Mouse (Mus musculus): Measurements from ENCODE around the gene Rpl38. TPM values are rescaled to one million over a fixed set of nuclear protein-coding genes. Genes with fewer than 3 reads are reported as not detected.
"Not testable (repeated sequence)": the region's sequence is repeated elsewhere in the genome, so short reads cannot be mapped to it uniquely, and the experiment has no call there.

The Rpl38 gene
- polyA plus RNA-seq, 1 experiment from 2014 or later: 509 TPM

DNA sequence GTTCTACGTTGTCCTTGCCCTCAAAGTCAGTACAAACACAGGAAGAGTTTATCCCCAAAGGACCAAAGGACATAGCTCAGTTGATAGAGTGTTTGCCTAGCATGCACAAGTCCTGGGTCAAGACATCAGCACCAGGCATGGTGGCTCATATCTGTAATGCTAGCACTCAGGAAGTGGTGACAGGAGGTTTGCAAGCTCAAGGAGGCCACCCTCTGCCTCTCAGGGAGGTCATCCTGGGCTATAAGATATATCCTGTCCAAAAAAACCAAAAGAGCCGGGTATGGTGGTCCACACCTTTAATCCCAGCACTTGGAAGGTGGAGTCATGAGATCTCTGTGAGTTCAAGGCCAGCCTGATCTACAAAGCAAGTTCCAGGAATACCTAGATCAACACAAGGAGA is 2.9 kb upstream of the Rpl38 start:
- no peaks in the 10 kb centered on the region for H3K9me3 ChIP-seq (replicated peaks; ENCODE audit: control insufficient read depth, low read length)
- H3K27me3 ChIP-seq (ENCODE audit: control insufficient read depth, insufficient read depth, low read length): no peaks in the 10 kb centered on the region; the same call in none of the 2 replicates
- ATAC-seq (replicated peaks; ENCODE audit: extremely low read depth, insufficient read depth, low FRiP score): no peak
- no peak overlapping the region for H3K27ac ChIP-seq (ENCODE audit: low read length)
- WGBS: 35% methylated on average over 2 of the region's 2 CpGs
- no peak overlapping the region for H3K9ac ChIP-seq (ENCODE audit: low read length)
- H3K4me1 ChIP-seq (ENCODE audit: control insufficient read depth, insufficient read depth, low read length): peaks cover 10% of the 10 kb centered on the region
- no peaks in the 10 kb centered on the region for H3K36me3 ChIP-seq (ENCODE audit: control insufficient read depth, insufficient read depth)
- no peak overlapping the region for H3K4me3 ChIP-seq (ENCODE audit: low read length)
- H3K4me2 ChIP-seq (ENCODE audit: low read depth, low read length): no peak overlapping the region

DNA sequence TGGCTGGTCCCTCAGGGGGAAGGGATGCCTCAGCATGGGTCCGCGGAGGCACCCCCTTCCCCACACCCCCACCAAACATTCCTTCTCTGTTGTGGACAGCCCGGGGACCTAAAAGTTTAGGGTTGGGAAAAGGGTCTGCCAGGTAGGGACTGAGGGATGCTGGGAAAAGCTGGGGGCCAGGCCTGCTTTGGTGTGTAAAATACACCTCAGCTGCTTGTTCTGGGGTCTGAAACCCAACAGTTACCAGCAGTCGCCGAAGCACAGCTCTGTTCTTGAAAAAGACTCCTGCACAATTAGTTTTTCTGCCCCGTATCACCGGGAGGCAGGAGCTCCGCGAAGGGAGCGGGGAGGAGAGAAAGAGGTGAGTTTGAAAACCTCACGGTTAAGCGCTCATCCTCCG is 1.5 kb upstream of the Rpl38 start:
- no peaks in the 10 kb centered on the region; the same call in none of the 2 replicates for H3K27me3 ChIP-seq (ENCODE audit: control insufficient read depth, insufficient read depth, low read length)
- ATAC-seq (replicated peaks; ENCODE audit: extremely low read depth, insufficient read depth, low FRiP score): no peak
- H3K36me3 ChIP-seq (ENCODE audit: control insufficient read depth, insufficient read depth): peaks cover 11% of the 10 kb centered on the region
- WGBS: 10% methylated on average over 13 of the region's 13 CpGs
- no peak overlapping the region for H3K4me3 ChIP-seq (ENCODE audit: low read length)
- H3K4me1 ChIP-seq (ENCODE audit: control insufficient read depth, insufficient read depth, low read length): peaks cover 15% of the 10 kb centered on the region
- no peaks in the 10 kb centered on the region for H3K9me3 ChIP-seq (replicated peaks; ENCODE audit: control insufficient read depth, low read length)
- H3K4me2 ChIP-seq (ENCODE audit: low read depth, low read length): no peak overlapping the region
- no peak overlapping the region for H3K9ac ChIP-seq (ENCODE audit: low read length)
- no peak overlapping the region for H3K27ac ChIP-seq (ENCODE audit: low read length)

DNA sequence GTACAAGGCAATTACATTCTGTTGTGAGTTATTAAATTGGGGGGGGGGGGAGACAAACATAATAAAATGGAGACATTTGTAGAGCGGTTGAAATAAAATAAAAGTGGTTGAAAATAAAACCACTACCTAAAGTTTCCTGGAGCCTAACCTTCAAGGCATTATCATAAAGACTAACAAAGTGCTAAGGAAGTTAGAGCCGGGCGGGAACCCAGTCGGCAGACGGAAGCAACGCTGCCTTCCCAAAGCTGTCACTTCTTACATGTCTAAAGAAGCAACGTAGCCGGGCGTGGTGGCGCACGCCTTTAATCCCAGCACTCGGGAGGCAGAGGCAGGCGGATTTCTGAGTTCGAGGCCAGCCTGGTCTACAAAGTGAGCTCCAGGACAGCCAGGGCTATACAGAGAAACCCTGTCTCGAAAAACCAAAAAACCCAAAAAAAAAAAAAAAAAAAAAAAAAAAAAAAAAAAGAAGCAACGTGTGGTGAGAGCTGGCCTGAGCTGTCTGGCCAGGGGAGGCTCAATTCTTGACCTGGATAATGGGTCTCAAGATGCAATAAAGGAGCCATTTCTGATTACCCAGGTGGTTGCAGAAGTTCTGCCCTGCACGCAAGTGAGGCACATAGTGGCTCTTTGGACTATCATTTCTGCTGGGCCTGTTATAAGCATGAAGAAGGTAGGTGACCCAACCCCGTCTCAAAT is 940 bp upstream of the Rpl38 start:
- Histone ChIP-seq H3K9ac (ENCODE audit: low read length) (no peak overlapping the region), H3K4me2 (ENCODE audit: low read depth, low read length) (no peak overlapping the region), H3K4me1 (ENCODE audit: control insufficient read depth, insufficient read depth, low read length) (peaks cover 15% of the 10 kb centered on the region), H3K4me3 (ENCODE audit: low read length) (no peak overlapping the region), H3K9me3 (replicated peaks; ENCODE audit: control insufficient read depth, low read length) (no peaks in the 10 kb centered on the region), H3K27me3 (ENCODE audit: control insufficient read depth, insufficient read depth, low read length) (no peaks in the 10 kb centered on the region; the same call in none of the 2 replicates), H3K36me3 (ENCODE audit: control insufficient read depth, insufficient read depth) (peaks cover 16% of the 10 kb centered on the region), H3K27ac (ENCODE audit: low read length) (no peak overlapping the region)
- no peak for ATAC-seq (replicated peaks; ENCODE audit: extremely low read depth, insufficient read depth, low FRiP score)
- 30% methylated on average over 15 of the region's 18 CpGs for WGBS

DNA sequence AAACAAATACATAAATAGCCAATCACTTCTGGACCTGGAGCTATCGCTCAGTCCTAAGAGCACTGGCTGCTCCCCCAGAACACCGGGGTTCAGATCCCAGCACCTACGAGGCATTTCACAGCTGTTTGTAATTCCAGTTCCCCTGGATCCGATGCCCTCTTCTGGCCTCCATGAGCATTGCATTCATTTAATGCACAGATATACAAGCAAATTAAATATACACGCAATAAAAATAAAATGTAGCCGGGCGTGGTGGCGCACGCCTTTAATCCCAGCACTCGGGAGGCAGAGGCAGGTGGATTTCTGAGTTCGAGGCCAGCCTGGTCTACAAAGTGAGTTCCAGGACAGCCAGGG is 415 bp upstream of the Rpl38 start:
- H3K4me3 ChIP-seq (ENCODE audit: low read length); H3K4me2 ChIP-seq (ENCODE audit: low read depth, low read length); H3K27me3 ChIP-seq (ENCODE audit: control insufficient read depth, insufficient read depth, low read length); H3K9ac ChIP-seq (ENCODE audit: low read length); ATAC-seq (replicated peaks; ENCODE audit: extremely low read depth, insufficient read depth, low FRiP score); H3K27ac ChIP-seq (ENCODE audit: low read length); H3K9me3 ChIP-seq (replicated peaks; ENCODE audit: control insufficient read depth, low read length): not testable (repeated sequence)
- Histone ChIP-seq H3K36me3 (ENCODE audit: control insufficient read depth, insufficient read depth) (peaks cover 21% of the 10 kb centered on the region), H3K4me1 (ENCODE audit: control insufficient read depth, insufficient read depth, low read length) (peaks cover 15% of the 10 kb centered on the region)
- WGBS: 18% methylated on average over 11 of the region's 11 CpGs

DNA sequence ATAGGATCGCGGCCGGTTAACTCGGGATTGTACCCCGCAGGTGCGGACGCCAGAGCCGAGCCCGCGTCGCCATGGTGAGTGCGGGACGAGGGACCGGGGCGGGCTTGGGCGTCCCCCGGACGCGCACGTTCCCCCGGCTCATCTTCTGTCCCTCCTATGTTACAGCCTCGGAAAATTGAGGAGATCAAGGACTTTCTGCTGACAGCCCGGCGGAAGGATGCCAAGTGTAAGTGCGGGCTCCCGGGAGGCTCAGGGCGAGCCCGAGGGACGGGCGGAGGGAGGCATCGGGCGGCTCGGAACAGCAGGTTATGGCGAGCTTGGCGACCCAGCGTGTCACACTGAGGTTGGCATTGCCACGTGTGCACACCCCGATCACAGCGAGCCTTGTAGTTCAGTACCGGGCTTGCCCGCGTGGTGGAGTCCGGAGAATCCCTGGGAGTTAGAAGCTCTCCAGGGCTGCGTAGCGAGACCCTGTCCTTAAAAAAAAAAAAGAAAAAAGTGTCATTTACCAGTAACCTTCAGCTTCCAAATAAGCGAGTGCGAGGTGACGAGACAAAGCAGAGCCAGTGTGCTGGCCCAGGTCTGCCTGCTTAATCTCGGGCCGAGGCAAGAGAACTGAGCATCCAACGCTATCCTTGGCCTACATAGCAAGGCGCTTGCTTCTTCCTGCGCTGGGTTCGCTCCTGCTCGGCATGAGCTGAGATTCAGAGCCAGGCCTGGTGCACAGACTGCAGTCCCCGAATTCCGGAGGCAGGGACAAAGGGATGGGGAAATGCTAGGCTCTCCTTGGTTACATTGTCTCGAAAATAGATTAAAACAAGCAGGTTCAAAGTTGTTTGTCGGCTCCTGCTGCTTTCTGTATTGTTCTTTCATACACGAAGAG is 658 bp downstream of the Rpl38 start:
- Histone ChIP-seq H3K9me3 (replicated peaks; ENCODE audit: control insufficient read depth, low read length) (no peaks in the 10 kb centered on the region), H3K36me3 (ENCODE audit: control insufficient read depth, insufficient read depth) (peaks cover 26% of the 10 kb centered on the region), H3K4me1 (ENCODE audit: control insufficient read depth, insufficient read depth, low read length) (peaks cover 15% of the 10 kb centered on the region), H3K27me3 (ENCODE audit: control insufficient read depth, insufficient read depth, low read length) (no peaks in the 10 kb centered on the region; the same call in none of the 2 replicates), H3K9ac (ENCODE audit: low read length) (peak overlapping the region; percentile 85), H3K4me2 (ENCODE audit: low read depth, low read length) (peak overlapping the region; percentile 74), H3K4me3 (ENCODE audit: low read length) (peak overlapping the region; percentile 71), H3K27ac (ENCODE audit: low read length) (peak overlapping the region; percentile 85)
- peak; percentile 68 for ATAC-seq (replicated peaks; ENCODE audit: extremely low read depth, insufficient read depth, low FRiP score)
- WGBS: 1% methylated on average over 57 of the region's 60 CpGs

DNA sequence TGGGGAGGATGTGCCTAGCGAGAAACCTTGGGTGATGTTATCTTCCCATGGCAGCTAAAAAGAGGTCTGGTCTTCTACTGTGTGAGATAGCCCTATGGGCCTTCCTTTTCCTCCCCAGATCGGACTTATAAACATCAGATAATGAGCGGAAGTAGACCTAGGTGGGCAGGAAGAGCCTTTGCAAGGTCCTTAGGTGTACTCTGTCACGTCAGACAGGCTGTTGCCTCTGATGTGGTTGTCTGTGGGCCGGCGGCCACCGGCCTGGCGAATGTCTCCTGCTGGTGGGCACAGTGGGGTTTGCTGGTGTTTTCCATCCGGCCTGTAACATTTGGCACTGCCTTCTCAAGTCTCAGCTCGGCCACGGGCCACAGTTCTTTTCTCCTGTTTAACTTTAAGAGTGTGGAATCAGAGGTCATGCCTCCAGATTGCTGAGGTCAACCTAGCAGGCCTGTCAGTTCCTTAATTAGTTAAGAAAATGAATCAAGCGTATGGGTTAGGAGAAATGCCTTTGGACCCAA is 1.4 kb downstream of the Rpl38 start:
- no peaks in the 10 kb centered on the region; the same call in 1 of the 2 replicates for H3K27me3 ChIP-seq (ENCODE audit: control insufficient read depth, insufficient read depth, low read length)
- peak overlapping the region; percentile 85 for H3K27ac ChIP-seq (ENCODE audit: low read length)
- ATAC-seq (replicated peaks; ENCODE audit: extremely low read depth, insufficient read depth, low FRiP score): no peak
- peak overlapping the region; percentile 85 for H3K9ac ChIP-seq (ENCODE audit: low read length)
- peaks cover 15% of the 10 kb centered on the region for H3K4me1 ChIP-seq (ENCODE audit: control insufficient read depth, insufficient read depth, low read length)
- H3K4me2 ChIP-seq (ENCODE audit: low read depth, low read length): peak overlapping the region; percentile 74
- H3K4me3 ChIP-seq (ENCODE audit: low read length): peak overlapping the region; percentile 71
- H3K36me3 ChIP-seq (ENCODE audit: control insufficient read depth, insufficient read depth): peaks cover 26% of the 10 kb centered on the region
- WGBS: 12% methylated on average over 12 of the region's 12 CpGs
- H3K9me3 ChIP-seq (replicated peaks; ENCODE audit: control insufficient read depth, low read length): no peaks in the 10 kb centered on the region

DNA sequence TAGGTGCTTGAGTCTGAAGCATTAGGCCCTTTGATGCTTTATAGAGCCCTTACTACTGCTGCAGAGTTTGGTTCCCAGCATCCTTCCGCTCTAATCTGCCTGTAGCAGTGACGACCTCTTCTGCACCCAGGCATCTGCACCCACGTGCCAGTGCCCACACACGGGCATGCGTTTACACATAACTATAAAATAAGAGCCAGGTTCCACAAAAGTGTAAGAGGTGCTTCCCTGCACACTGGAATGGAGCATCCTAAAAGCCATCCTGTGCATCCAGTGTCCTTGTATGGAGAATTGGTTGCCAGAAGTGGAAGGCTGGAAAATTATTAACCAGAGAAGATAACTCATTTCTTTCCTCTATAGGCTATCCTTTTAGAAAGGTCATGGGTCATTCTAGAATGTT is 2.8 kb downstream of the Rpl38 start:
- Histone ChIP-seq H3K27ac (ENCODE audit: low read length) (no peak overlapping the region), H3K4me3 (ENCODE audit: low read length) (no peak overlapping the region), H3K4me2 (ENCODE audit: low read depth, low read length) (no peak overlapping the region), H3K36me3 (ENCODE audit: control insufficient read depth, insufficient read depth) (peaks cover 26% of the 10 kb centered on the region), H3K9ac (ENCODE audit: low read length) (no peak overlapping the region), H3K27me3 (ENCODE audit: control insufficient read depth, insufficient read depth, low read length) (no peaks in the 10 kb centered on the region; the same call in 1 of the 2 replicates), H3K4me1 (ENCODE audit: control insufficient read depth, insufficient read depth, low read length) (peaks cover 24% of the 10 kb centered on the region), H3K9me3 (replicated peaks; ENCODE audit: control insufficient read depth, low read length) (no peaks in the 10 kb centered on the region)
- no peak for ATAC-seq (replicated peaks; ENCODE audit: extremely low read depth, insufficient read depth, low FRiP score)
- 86% methylated on average over 5 of the region's 5 CpGs for WGBS

DNA sequence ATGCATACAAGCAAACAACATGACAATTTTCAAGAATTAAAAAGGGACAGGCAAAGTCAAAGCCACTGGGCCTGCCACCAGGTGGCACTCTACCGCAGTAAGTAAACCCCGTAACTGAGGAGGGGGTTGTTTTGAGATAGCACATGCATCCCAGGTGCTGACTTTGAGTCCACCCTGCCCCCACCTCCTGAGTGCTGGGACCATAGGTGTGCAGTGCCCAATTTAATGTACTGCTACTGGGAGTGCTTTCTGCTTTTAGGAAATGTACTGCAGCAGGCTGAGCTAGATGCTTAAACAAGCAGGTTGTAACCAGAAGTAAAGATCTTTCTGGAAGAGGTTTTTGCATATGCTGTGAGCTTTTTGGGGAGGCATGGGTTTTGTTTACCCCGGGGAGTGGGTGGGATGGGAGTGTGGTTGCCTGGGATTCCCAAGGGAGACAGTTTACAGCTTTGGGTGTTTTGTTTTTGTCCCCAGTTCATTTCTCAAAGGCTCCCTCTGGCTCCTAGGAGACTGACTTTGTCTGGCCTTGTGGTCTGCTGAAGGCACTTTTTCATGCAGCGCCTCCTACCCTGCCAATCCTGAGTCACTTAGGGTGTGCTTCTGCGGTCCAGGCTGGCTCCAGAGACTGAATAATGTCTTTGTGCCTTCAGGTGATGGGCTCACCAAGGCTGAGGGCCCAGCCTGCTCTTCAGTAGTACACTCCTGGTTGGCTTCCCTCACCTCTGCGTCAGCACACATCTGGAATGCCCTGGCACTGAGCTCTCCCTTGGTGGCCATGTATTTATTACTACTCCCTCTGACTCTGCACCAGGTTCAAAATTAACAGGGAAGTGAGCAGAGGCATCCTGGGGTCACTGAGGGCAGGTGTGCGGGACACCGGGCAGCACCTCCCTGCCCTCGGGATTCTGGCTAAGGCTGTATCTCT is 4.7 kb downstream of the Rpl38 start:
- ATAC-seq (replicated peaks; ENCODE audit: extremely low read depth, insufficient read depth, low FRiP score): no peak
- Histone ChIP-seq H3K27ac (ENCODE audit: low read length) (no peak overlapping the region), H3K36me3 (ENCODE audit: control insufficient read depth, insufficient read depth) (peaks cover 26% of the 10 kb centered on the region), H3K9ac (ENCODE audit: low read length) (no peak overlapping the region), H3K4me3 (ENCODE audit: low read length) (no peak overlapping the region), H3K4me1 (ENCODE audit: control insufficient read depth, insufficient read depth, low read length) (peaks cover 34% of the 10 kb centered on the region), H3K9me3 (replicated peaks; ENCODE audit: control insufficient read depth, low read length) (no peaks in the 10 kb centered on the region), H3K27me3 (ENCODE audit: control insufficient read depth, insufficient read depth, low read length) (no peaks in the 10 kb centered on the region), H3K4me2 (ENCODE audit: low read depth, low read length) (no peak overlapping the region)
- WGBS: 62% methylated on average over 9 of the region's 9 CpGs
